Mouse (Mus musculus): ENCODE measurements around the gene Nek1. TPM values are rescaled to one million over a fixed set of nuclear protein-coding genes. Genes with fewer than 3 reads are reported as not detected.

The Nek1 gene
- polyA plus RNA-seq, 1 experiment from 2014 or later: 7.8 TPM

DNA sequence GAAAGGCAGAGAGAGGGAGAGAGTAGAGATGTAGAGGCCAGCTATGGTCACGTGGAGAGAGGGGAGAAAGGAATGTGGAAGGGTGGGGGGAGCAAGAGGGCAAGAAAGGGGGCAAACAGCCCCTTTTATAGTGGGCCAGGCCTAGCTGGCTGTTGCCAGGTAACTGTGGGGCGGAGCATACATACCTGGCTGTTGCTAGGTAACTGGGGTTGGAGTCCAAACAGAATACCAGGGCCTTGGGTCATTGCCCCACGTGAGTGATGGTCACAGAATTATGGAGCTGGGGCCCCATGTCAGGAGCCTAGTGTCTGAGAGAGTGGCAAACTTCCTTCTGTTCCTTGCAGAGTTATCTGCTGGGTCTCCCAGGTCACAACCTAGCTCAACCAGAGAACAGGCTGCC lies 149.3 kb downstream of the Nek1 start:
- no peak overlapping the region for H3K9ac ChIP-seq (ENCODE audit: low read length)
- no peak overlapping the region for H3K27ac ChIP-seq (replicated peaks)
- H3K4me3 ChIP-seq (ENCODE audit: low read depth, low read length): no peak overlapping the region
- TF ChIP-seq EP300 (optimal IDR thresholded peaks at IDR 0.05): no peak
- no peak for TF ChIP-seq CTCF (IDR thresholded peaks at IDR 0.05; ENCODE audit: low read depth)
- H3K4me1 ChIP-seq (replicated peaks; ENCODE audit: control insufficient read depth, insufficient read depth): no peaks in the 10 kb centered on the region
- DNase-seq (ENCODE audit: low spot score): peak; percentile 24
- WGBS: 47% methylated on average over 3 of the region's 3 CpGs
- H3K27me3 ChIP-seq (ENCODE audit: control insufficient read depth, insufficient read depth, low read length): no peaks in the 10 kb centered on the region
- H3K4me2 ChIP-seq (replicated peaks; ENCODE audit: low read depth): no peak overlapping the region
- peak; percentile 49; the same call in 1 of the 2 replicates for ATAC-seq (ENCODE audit: low FRiP score, low TSS enrichment)
- no peaks in the 10 kb centered on the region for H3K36me3 ChIP-seq (ENCODE audit: control insufficient read depth, insufficient read depth, low read length)
- no peaks in the 10 kb centered on the region for H3K9me3 ChIP-seq (ENCODE audit: control insufficient read depth, low read length)

- Histone ChIP-seq H3K4me3 (ENCODE audit: low read depth, low read length) (no peak overlapping the region), H3K4me1 (replicated peaks; ENCODE audit: control insufficient read depth, insufficient read depth) (no peaks in the 10 kb centered on the region), H3K27ac (replicated peaks) (no peak overlapping the region), H3K36me3 (ENCODE audit: control insufficient read depth, insufficient read depth, low read length) (no peaks in the 10 kb centered on the region), H3K4me2 (replicated peaks; ENCODE audit: low read depth) (no peak overlapping the region), H3K27me3 (ENCODE audit: control insufficient read depth, insufficient read depth, low read length) (no peaks in the 10 kb centered on the region), H3K9me3 (ENCODE audit: control insufficient read depth, low read length) (no peaks in the 10 kb centered on the region), H3K9ac (ENCODE audit: low read length) (no peak overlapping the region)
- TF ChIP-seq EP300 (optimal IDR thresholded peaks at IDR 0.05) (no peak), CTCF (IDR thresholded peaks at IDR 0.05; ENCODE audit: low read depth) (no peak)
- no peak for ATAC-seq (ENCODE audit: low FRiP score, low TSS enrichment)
- DNase-seq (ENCODE audit: low spot score): no peak
These were observed 149.8 kb downstream of the Nek1 start for GRCm38 (mm10) chr8:61142845-61143244.

DNA sequence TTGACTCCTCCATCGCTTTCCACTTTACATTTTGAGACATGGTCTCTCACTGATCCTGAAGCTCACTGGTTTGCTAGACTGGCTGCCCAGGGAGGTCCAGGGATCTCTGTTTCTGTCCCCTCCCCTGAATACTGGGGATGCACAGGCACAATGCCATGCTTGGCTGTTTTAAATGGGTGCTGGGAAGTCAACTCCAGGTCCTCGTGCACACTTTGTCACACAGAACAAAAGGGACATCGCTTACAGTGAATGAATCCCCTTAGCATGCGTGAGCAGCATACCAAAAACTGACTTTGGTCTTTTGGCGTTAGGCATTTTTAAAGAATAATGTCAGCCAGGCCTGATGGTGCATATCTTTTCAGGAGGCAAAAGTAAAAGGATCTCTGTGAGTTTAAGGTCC lies 155.7 kb downstream of the Nek1 start:
- no peak for TF ChIP-seq EP300 (optimal IDR thresholded peaks at IDR 0.05)
- TF ChIP-seq CTCF (IDR thresholded peaks at IDR 0.05; ENCODE audit: low read depth): no peak
- Histone ChIP-seq H3K4me2 (replicated peaks; ENCODE audit: low read depth) (no peak overlapping the region), H3K27ac (replicated peaks) (no peak overlapping the region), H3K9me3 (ENCODE audit: control insufficient read depth, low read length) (no peaks in the 10 kb centered on the region), H3K4me3 (ENCODE audit: low read depth, low read length) (no peak overlapping the region), H3K27me3 (ENCODE audit: control insufficient read depth, insufficient read depth, low read length) (no peaks in the 10 kb centered on the region), H3K36me3 (ENCODE audit: control insufficient read depth, insufficient read depth, low read length) (no peaks in the 10 kb centered on the region), H3K4me1 (replicated peaks; ENCODE audit: control insufficient read depth, insufficient read depth) (no peaks in the 10 kb centered on the region), H3K9ac (ENCODE audit: low read length) (no peak overlapping the region)
- DNase-seq (ENCODE audit: low spot score) (no peak), ATAC-seq (ENCODE audit: low FRiP score, low TSS enrichment) (no peak)
- WGBS: 84% methylated on average over 5 of the region's 5 CpGs

DNA sequence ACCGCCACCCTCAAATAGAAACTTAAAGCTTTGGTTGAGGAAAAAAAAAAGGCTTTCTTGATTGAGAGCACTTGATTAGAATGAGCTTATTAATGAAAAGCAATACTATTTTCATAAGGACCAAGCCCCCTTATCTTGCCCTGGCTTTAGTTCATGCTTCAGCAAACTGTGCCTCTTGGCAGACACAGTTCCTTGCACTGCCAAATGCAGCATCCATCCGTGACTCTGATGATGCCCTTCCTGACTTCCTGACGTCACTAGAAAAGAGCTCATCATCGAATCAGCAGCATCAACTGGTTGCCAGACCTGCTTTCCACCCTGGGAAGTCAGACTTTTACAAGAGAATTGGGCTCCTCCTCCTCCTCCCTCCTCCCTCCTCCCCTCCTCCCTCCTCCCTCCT lies 157.6 kb downstream of the Nek1 start:
- no peaks in the 10 kb centered on the region for H3K9me3 ChIP-seq (ENCODE audit: control insufficient read depth, low read length)
- no peak overlapping the region for H3K4me3 ChIP-seq (ENCODE audit: low read depth, low read length)
- ATAC-seq (ENCODE audit: low FRiP score, low TSS enrichment) (no peak), DNase-seq (ENCODE audit: low spot score) (no peak)
- H3K27ac ChIP-seq (replicated peaks): no peak overlapping the region
- TF ChIP-seq EP300 (optimal IDR thresholded peaks at IDR 0.05) (no peak), CTCF (IDR thresholded peaks at IDR 0.05; ENCODE audit: low read depth) (no peak)
- H3K27me3 ChIP-seq (ENCODE audit: control insufficient read depth, insufficient read depth, low read length): no peaks in the 10 kb centered on the region
- H3K9ac ChIP-seq (ENCODE audit: low read length): no peak overlapping the region
- H3K36me3 ChIP-seq (ENCODE audit: control insufficient read depth, insufficient read depth, low read length): no peaks in the 10 kb centered on the region
- 70% methylated on average over 4 of the region's 4 CpGs for WGBS
- H3K4me1 ChIP-seq (replicated peaks; ENCODE audit: control insufficient read depth, insufficient read depth): no peaks in the 10 kb centered on the region
- no peak overlapping the region for H3K4me2 ChIP-seq (replicated peaks; ENCODE audit: low read depth)

GRCm38 (mm10) chr8:61156406-61156805 lies 163.4 kb downstream of the Nek1 start:
- 52% methylated on average over 1 of the region's 1 CpGs for WGBS
- no peak for TF ChIP-seq EP300 (optimal IDR thresholded peaks at IDR 0.05)
- TF ChIP-seq CTCF (IDR thresholded peaks at IDR 0.05; ENCODE audit: low read depth): no peak

GRCm38 (mm10) chr8:61158540-61158939 lies 165.5 kb downstream of the Nek1 start:
- Histone ChIP-seq H3K27me3 (ENCODE audit: control insufficient read depth, insufficient read depth, low read length) (no peaks in the 10 kb centered on the region), H3K4me3 (ENCODE audit: low read depth, low read length) (no peak overlapping the region), H3K9ac (ENCODE audit: low read length) (no peak overlapping the region), H3K4me2 (replicated peaks; ENCODE audit: low read depth) (no peak overlapping the region), H3K9me3 (ENCODE audit: control insufficient read depth, low read length) (no peaks in the 10 kb centered on the region), H3K27ac (replicated peaks) (no peak overlapping the region), H3K4me1 (replicated peaks; ENCODE audit: control insufficient read depth, insufficient read depth) (no peaks in the 10 kb centered on the region), H3K36me3 (ENCODE audit: control insufficient read depth, insufficient read depth, low read length) (no peaks in the 10 kb centered on the region)
- ATAC-seq (ENCODE audit: low FRiP score, low TSS enrichment) (no peak), DNase-seq (ENCODE audit: low spot score) (no peak)
- WGBS: 71% methylated on average over 3 of the region's 3 CpGs
- TF ChIP-seq EP300 (optimal IDR thresholded peaks at IDR 0.05) (no peak), CTCF (IDR thresholded peaks at IDR 0.05; ENCODE audit: low read depth) (no peak)

More at GRCm38 (mm10) chr8:61156406-61156805, 163.4 kb downstream of the Nek1 start:
- no peak overlapping the region for H3K27ac ChIP-seq (replicated peaks)
- no peak overlapping the region for H3K4me2 ChIP-seq (replicated peaks; ENCODE audit: low read depth)
- DNase-seq (ENCODE audit: low spot score) (no peak), ATAC-seq (ENCODE audit: low FRiP score, low TSS enrichment) (no peak)
- H3K36me3 ChIP-seq (ENCODE audit: control insufficient read depth, insufficient read depth, low read length): no peaks in the 10 kb centered on the region
- H3K4me3 ChIP-seq (ENCODE audit: low read depth, low read length): no peak overlapping the region
- H3K4me1 ChIP-seq (replicated peaks; ENCODE audit: control insufficient read depth, insufficient read depth): no peaks in the 10 kb centered on the region
- H3K9ac ChIP-seq (ENCODE audit: low read length): no peak overlapping the region
- H3K27me3 ChIP-seq (ENCODE audit: control insufficient read depth, insufficient read depth, low read length): no peaks in the 10 kb centered on the region
- H3K9me3 ChIP-seq (ENCODE audit: control insufficient read depth, low read length): no peaks in the 10 kb centered on the region

Measured in stomach, postnatal 0 days (tissue).